In the genomic region with DNA sequence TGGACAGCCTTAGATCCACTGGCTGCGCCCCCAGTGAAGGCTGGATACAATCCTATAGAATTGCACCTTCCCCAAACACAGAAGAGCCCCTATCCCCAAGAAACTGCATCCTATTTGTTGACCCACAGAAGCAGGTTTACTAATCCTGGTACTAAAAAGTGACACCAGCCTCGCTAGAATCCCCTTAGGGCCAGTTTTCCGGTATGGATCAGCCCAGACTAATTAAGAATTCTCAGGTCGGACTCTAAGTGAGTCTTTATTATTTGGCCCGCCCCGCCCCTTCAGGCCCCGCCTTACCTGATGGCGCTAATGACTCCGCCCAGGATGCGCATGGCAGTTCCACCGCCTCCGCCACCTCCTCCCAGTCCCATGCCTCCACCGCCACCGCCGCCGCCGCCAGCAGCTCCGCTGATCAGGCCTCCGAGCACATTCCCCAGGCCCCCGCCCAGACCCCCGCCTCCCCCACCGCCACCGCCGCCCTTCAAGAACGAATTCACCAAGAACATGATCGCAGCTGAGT, we compare ENCODE assay signal across 8 mouse cellular contexts. TPM values are rescaled to one million over a fixed set of nuclear protein-coding genes. Genes with fewer than 3 reads are reported as not detected.
DNase-seq lines count a peak whose midpoint lies in the region; ATAC-seq and TF ChIP-seq lines count a peak whose summit lies in the region.

No protein-coding gene starts in this region.

- no peaks in the 10 kb centered on the region for H3K27me3 ChIP-seq in forebrain, embryonic 11.5 days (ENCODE audit: control insufficient read depth, insufficient read depth, low read length)
- H3K27me3 ChIP-seq in thymus, adult 2 months (ENCODE audit: control insufficient read depth, insufficient read depth, low read length) = no peaks in the 10 kb centered on the region

- peak overlapping the region; percentile 89 for H3K27ac ChIP-seq in ES-E14 (ENCODE audit: insufficient read depth, low read depth, low read length, poor library complexity, severe bottlenecking)
- no peak overlapping the region for H3K27ac ChIP-seq in forebrain, embryonic 11.5 days (ENCODE audit: low read depth, low read length)
- no peak overlapping the region; the same call in 1 of the 2 replicates for H3K27ac ChIP-seq in thymus, adult 2 months (ENCODE audit: control insufficient read depth, insufficient read depth, low read length)

- in situ Hi-C loops in ES-E14 (cut with MboI; ENCODE audit: low sequenced_read_pairs in 2 of 2, unreplicated experiment in 2 of 2) = no loop called here

- DNase-seq in ES-E14 (ENCODE audit: low read depth, low spot score) = peak; percentile 88
- DNase-seq in c-Kit-negative CD71-positive TER-119-positive erythroid progenitor cells, embryonic 14.5 days (ENCODE audit: low read depth, low spot score) = peak; percentile 84
- peak; percentile 89 for DNase-seq in forebrain, embryonic 11.5 days (ENCODE audit: low spot score)
- DNase-seq in heart, postnatal 4 days = peak; percentile 78
- peak; percentile 53 to 65 for DNase-seq in layer of hippocampus, adult 8-10 months (ENCODE audit: low spot score in 2 of 2)
- DNase-seq in lung, postnatal 10 days = peak; percentile 87
- peak; percentile 52 for DNase-seq in ovary, postnatal 10 days (ENCODE audit: low spot score)
- DNase-seq in thymus, adult 2 months = peak; percentile 55

- H3K4me2 ChIP-seq in forebrain, embryonic 11.5 days (ENCODE audit: low read depth, low read length, severe bottlenecking) = peak overlapping the region; percentile 79

- no peaks in the 10 kb centered on the region for H3K9me3 ChIP-seq in ES-E14 (ENCODE audit: control insufficient read depth, insufficient read depth, low read depth, low read length)
- no peaks in the 10 kb centered on the region for H3K9me3 ChIP-seq in forebrain, embryonic 11.5 days (ENCODE audit: control insufficient read depth, low read length)

- peak; percentile 79 for ATAC-seq in forebrain, embryonic 11.5 days (replicated peaks; ENCODE audit: low FRiP score)

- peak overlapping the region; percentile 78 for H3K9ac ChIP-seq in ES-E14 (ENCODE audit: insufficient read depth, low read depth, low read length, poor library complexity, severe bottlenecking)
- H3K9ac ChIP-seq in forebrain, embryonic 11.5 days (ENCODE audit: low read length) = peak overlapping the region; percentile 76

- 1% methylated on average over 26 of the region's 26 CpGs for WGBS in forebrain, embryonic 11.5 days
- WGBS in thymus, adult 2 months = 4% methylated on average over 26 of the region's 26 CpGs

- TF ChIP-seq CTCF in thymus, adult 2 months (IDR thresholded peaks at IDR 0.05; ENCODE audit: borderline replicate concordance, control insufficient read depth, extremely low read depth, insufficient read depth, low read length, poor library complexity) = no peak

- no peak for TF ChIP-seq POLR2A in thymus, adult 2 months (IDR thresholded peaks at IDR 0.05; ENCODE audit: control insufficient read depth, extremely low read depth, insufficient read depth, low read length, poor library complexity)

- peak overlapping the region; percentile 80 to 86 for H3K4me3 ChIP-seq in ES-E14 (ENCODE audit: insufficient read depth in 1 of 2, low read depth in 1 of 2, low read length in 2 of 2, poor library complexity in 1 of 2, severe bottlenecking in 1 of 2)
- H3K4me3 ChIP-seq in forebrain, embryonic 11.5 days (ENCODE audit: low read depth, low read length) = peak overlapping the region; percentile 72
- peak overlapping the region; percentile 96 for H3K4me3 ChIP-seq in thymus, adult 2 months (ENCODE audit: control insufficient read depth, insufficient read depth, low read length)

- peaks cover 23% of the 10 kb centered on the region for H3K36me3 ChIP-seq in ES-E14 (ENCODE audit: control insufficient read depth, insufficient read depth, low read length, poor library complexity, severe bottlenecking)
- H3K36me3 ChIP-seq in forebrain, embryonic 11.5 days (ENCODE audit: control insufficient read depth, insufficient read depth, low read length) = no peaks in the 10 kb centered on the region; the same call in 1 of the 2 replicates
- peaks cover 11% of the 10 kb centered on the region; the same call in 1 of the 2 replicates for H3K36me3 ChIP-seq in thymus, adult 2 months (ENCODE audit: control insufficient read depth, insufficient read depth, low read length)

- peaks cover 5 to 16% of the 10 kb centered on the region in 2 experiments; a peak in 3 of 4 replicates for H3K4me1 ChIP-seq in ES-E14 (ENCODE audit: control insufficient read depth in 2 of 2, insufficient read depth in 2 of 2, low read length in 2 of 2, poor library complexity in 1 of 2)
- H3K4me1 ChIP-seq in forebrain, embryonic 11.5 days (replicated peaks; ENCODE audit: control insufficient read depth, insufficient read depth, low read length) = peaks cover 10% of the 10 kb centered on the region
- H3K4me1 ChIP-seq in thymus, adult 2 months (replicated peaks; ENCODE audit: control insufficient read depth, insufficient read depth, low read length) = peaks cover 12% of the 10 kb centered on the region

TF ChIP-seq in ES-E14, 5 proteins besides CTCF, POLR2A, EP300 and RAD21:
- TF ChIP-seq CHD2 (IDR thresholded peaks at IDR 0.05; ENCODE audit: low read depth, low read length) (no peak), ZC3H11A (IDR thresholded peaks at IDR 0.05; ENCODE audit: borderline replicate concordance, low read depth, low read length) (no peak), HCFC1 (IDR thresholded peaks at IDR 0.05; ENCODE audit: borderline replicate concordance, insufficient read depth, low read length) (no peak), ZNF384 (IDR thresholded peaks at IDR 0.05; ENCODE audit: low read depth, low read length) (no peak), MAFK (IDR thresholded peaks at IDR 0.05; ENCODE audit: insufficient read depth, low read depth, low read length) (no peak)

RNA-seq across cellular contexts. Expression of gene Capns1, which starts 5.0 kb away (rescaled TPM):
- 160 and 164 TPM in 2 replicates for total RNA-seq in ES-E14 (2012; rRNA removed)
- 39.7 and 47.7 TPM in 2 replicates for polyA plus RNA-seq in forebrain, embryonic 11.5 days (2014; fragmentation: Nextera tagmentation; extraction: Ambion mirVana)
- 100 to 1,000 TPM; 251 to 261 TPM for total RNA-seq in heart, postnatal 4 days (2021)
- 100 to 1,000 TPM; 196 to 240 (median 227) TPM for total RNA-seq in layer of hippocampus, adult 8-10 months (2022)
- polyA plus RNA-seq in thymus, adult 2 months (2012; rRNA removed) = 565 and 739 TPM in 2 replicates

RNA-seq across cellular contexts. Expression of gene Cox7a1, which starts 9.7 kb away (rescaled TPM):
- total RNA-seq in ES-E14 (2012; rRNA removed) = 54.8 and 57.8 TPM in 2 replicates
- 3.5 and 3.9 TPM in 2 replicates for polyA plus RNA-seq in forebrain, embryonic 11.5 days (2014; fragmentation: Nextera tagmentation; extraction: Ambion mirVana)
- total RNA-seq in heart, postnatal 4 days (2021) = 100 to 1,000 TPM; 693 to 795 TPM
- total RNA-seq in layer of hippocampus, adult 8-10 months (2022) = 1 to 10 TPM; 4.4 to 6.9 (median 5.1) TPM
- 28.1 and 85.8 TPM in 2 replicates for polyA plus RNA-seq in thymus, adult 2 months (2012; rRNA removed)

RNA-seq across cellular contexts. Expression of gene Zfp146, which starts 24.1 kb away (rescaled TPM):
- total RNA-seq in ES-E14 (2012; rRNA removed) = 35.0 and 37.9 TPM in 2 replicates
- polyA plus RNA-seq in forebrain, embryonic 11.5 days (2014; fragmentation: Nextera tagmentation; extraction: Ambion mirVana) = 14.0 and 15.5 TPM in 2 replicates
- 10 to 100 TPM; 45.3 to 46.6 TPM for total RNA-seq in heart, postnatal 4 days (2021)
- 10 to 100 TPM; 49.0 to 54.7 (median 50.3) TPM for total RNA-seq in layer of hippocampus, adult 8-10 months (2022)
- polyA plus RNA-seq in thymus, adult 2 months (2012; rRNA removed) = 16.8 and 18.6 TPM in 2 replicates

RNA-seq across cellular contexts. Expression of gene Polr2i, which starts 38.1 kb away (rescaled TPM):
- 209 and 309 TPM in 2 replicates for total RNA-seq in ES-E14 (2012; rRNA removed)
- polyA plus RNA-seq in forebrain, embryonic 11.5 days (2014; fragmentation: Nextera tagmentation; extraction: Ambion mirVana) = 166 and 167 TPM in 2 replicates
- total RNA-seq in heart, postnatal 4 days (2021) = 10 to 100 TPM; 61.9 to 70.3 TPM
- 10 to 100 TPM; 49.2 to 52.5 (median 49.3) TPM for total RNA-seq in layer of hippocampus, adult 8-10 months (2022)
- polyA plus RNA-seq in thymus, adult 2 months (2012; rRNA removed) = 131 and 157 TPM in 2 replicates

RNA-seq across cellular contexts. Expression of gene Tbcb, which starts 38.4 kb away (rescaled TPM):
- 158 and 173 TPM in 2 replicates for total RNA-seq in ES-E14 (2012; rRNA removed)
- polyA plus RNA-seq in forebrain, embryonic 11.5 days (2014; fragmentation: Nextera tagmentation; extraction: Ambion mirVana) = 235 and 270 TPM in 2 replicates
- total RNA-seq in heart, postnatal 4 days (2021) = 10 to 100 TPM; 77.2 to 78.9 TPM
- 100 to 1,000 TPM; 110 to 130 (median 118) TPM for total RNA-seq in layer of hippocampus, adult 8-10 months (2022)
- polyA plus RNA-seq in thymus, adult 2 months (2012; rRNA removed) = 42.4 and 47.1 TPM in 2 replicates

Comparison
In these comparisons a context has a peak if more than half of its experiments do, and no peak if none do; other contexts are left out.
1. RNA of gene Cox7a1, which starts 9.7 kb away (total RNA-seq): 693 to 795 TPM in heart, postnatal 4 days; 54.8 to 57.8 TPM in ES-E14 and 4.4 to 6.9 TPM in layer of hippocampus, adult 8-10 months; every median in the first group is over 10 times any median in the second.
2. Peak in every context shown above with its lines, with median percentiles within 50 percentile points of each other: DNase-seq and H3K4me3 ChIP-seq.